Mouse (Mus musculus) right cerebral cortex, postnatal 36 days (tissue): ENCODE data around the gene Myod1.

Experiments used
- DNase-seq, 2 experiments: peaks; one replicate each; pipeline ENCODE4 v3.0.0; 2022; ENCODE audit warnings: low spot score in 2 of 2, mixed read lengths in 1 of 2

Gene Myod1

GRCm38 (mm10) chr7:46415818-46416425 is 39.6 kb downstream of the Myod1 start:
- DNase-seq = peak in 1 of 2 experiments; percentile 41

- no peak for DNase-seq
Measured at GRCm38 (mm10) chr7:46417467-46417866, 41.2 kb downstream of the Myod1 start.

GRCm38 (mm10) chr7:46418102-46418622 is 41.9 kb downstream of the Myod1 start:
- no peak for DNase-seq

- DNase-seq = peak in 1 of 2 experiments; percentile 53
Measured at GRCm38 (mm10) chr7:46421535-46421934, 45.3 kb downstream of the Myod1 start.

GRCm38 (mm10) chr7:46422052-46422763 is 45.9 kb downstream of the Myod1 start:
- no peak for DNase-seq

- DNase-seq = peak; percentile 68 to 72
Measured at GRCm38 (mm10) chr7:46422764-46423412, 46.6 kb downstream of the Myod1 start.

GRCm38 (mm10) chr7:46423951-46424350 is 47.7 kb downstream of the Myod1 start:
- DNase-seq = no peak

- no peak for DNase-seq
Measured at GRCm38 (mm10) chr7:46425012-46425411, 48.7 kb downstream of the Myod1 start.
